Mouse (Mus musculus): ENCODE data around the gene Gm20518.

The Gm20518 gene

DNA sequence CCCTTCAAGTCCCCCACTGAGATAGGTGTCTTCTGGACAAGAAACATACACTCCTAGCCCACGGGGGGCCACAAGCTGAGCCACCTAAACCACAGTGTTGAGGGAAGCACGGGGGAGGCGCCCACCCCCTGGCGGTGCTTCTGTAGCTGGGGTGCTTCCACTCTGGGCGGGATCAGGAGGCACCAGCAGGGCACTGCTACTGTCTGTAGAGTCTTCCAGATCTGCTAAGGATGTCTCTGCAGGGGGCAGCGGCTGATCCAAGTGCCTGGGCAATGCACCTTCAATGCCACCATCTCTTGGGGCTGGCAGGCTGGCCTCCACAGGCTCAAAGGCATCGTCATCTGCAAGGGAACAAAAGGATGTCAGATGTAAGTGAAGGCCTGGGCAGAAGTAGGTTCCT, 49.0 kb downstream of the Gm20518 start:
- DNase-seq (ENCODE audit: low read depth), result no peak

DNA sequence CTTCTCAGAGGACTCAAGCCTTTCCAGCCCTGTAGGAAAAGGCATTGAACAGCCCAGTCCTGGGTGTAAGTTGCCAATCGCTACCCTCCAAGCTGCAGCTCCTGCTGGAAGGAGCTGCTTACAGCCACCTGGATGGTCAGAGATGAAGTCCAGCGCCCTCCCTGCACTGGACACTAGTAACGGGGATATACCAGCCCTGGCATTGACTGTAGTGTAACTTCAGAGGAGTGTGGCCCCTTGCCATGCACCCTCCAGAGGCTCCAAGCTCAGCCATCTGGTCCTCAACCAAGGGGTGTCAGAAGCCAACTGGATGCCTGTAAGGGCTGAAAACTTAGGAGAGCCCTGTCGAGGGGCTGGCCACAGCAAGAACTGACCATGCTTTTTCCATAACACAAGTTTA, 51.5 kb downstream of the Gm20518 start:
- no peak for DNase-seq (ENCODE audit: low read depth)

- DNase-seq (ENCODE audit: low read depth), result no peak
Measured at GRCm38 (mm10) chr16:17838051-17838450, 53.4 kb downstream of the Gm20518 start, which contains the start of gene Car15. Gene Car15, minus strand, starts transcription at chr16:17838364.

DNA sequence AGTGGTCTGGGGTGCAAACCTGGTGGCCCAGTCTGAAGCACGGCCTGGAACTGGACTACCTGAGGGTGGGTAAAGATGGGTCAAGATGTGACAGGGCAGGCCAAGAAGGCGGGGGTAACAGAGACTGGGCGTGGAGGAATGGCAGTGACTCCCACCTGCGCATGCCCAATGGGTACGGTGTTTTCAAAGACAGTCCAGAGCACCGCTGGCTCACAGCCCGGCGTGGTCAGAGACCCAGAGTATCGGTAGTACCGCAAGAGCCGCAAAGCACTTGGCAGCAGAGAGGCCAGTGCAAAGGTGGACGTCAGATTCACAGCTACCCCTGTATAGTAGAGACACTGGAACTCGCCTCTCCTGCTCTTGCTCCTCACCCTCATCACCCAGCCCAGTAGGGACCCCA, 56.0 kb downstream of the Gm20518 start:
- no peak for DNase-seq (ENCODE audit: low read depth)

DNA sequence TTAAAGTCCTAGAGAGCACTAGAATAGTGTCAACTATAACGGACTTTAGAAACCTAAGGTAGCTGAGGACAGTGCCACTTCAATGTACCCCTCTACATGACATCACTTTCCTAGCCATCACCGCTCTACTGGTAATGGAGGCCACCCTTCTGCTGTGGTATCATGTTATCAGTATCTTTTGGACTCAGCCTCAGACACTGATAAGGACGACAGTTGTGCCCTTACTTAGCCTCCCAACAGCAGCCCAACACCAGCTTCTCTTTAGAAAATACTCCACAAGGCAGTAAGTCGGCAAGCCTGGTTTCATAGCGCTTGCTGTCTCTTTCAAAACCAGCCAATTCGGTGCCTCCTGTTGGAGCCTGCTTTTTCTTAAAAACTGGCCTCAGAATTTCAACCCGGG, 56.9 kb downstream of the Gm20518 start:
- no peak for DNase-seq (ENCODE audit: low read depth)

GRCm38 (mm10) chr16:17833681-17834399, 57.6 kb downstream of the Gm20518 start:
- no peak for DNase-seq (ENCODE audit: low read depth)

GRCm38 (mm10) chr16:17833321-17833680, 58.2 kb downstream of the Gm20518 start:
- DNase-seq (ENCODE audit: low read depth), result no peak

- DNase-seq (ENCODE audit: low read depth), result no peak
Measured at GRCm38 (mm10) chr16:17832821-17833220, 58.6 kb downstream of the Gm20518 start, which contains the start of gene B830017H08Rik. Gene B830017H08Rik, plus strand, starts transcription at chr16:17833121.

DNA sequence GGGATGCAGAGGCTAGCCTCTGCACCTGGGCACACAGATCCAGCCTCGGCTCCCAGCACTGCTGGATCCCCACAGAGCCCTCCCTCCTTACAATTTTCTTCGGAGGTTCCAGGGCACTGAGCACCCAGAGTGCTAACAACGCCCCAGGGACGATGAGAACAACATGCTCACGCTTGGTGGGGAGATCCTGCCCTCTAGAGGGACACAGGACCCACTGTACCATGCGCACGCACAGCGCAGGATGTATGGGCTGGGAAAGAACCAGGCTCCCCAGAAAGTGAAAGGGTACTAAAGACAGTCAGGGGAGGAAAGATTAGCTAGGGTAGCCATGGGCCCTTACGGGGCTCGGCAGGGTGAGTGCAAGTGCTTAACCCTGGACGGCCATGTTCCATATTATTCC, 59.7 kb downstream of the Gm20518 start:
- no peak for DNase-seq (ENCODE audit: low read depth)

DNA sequence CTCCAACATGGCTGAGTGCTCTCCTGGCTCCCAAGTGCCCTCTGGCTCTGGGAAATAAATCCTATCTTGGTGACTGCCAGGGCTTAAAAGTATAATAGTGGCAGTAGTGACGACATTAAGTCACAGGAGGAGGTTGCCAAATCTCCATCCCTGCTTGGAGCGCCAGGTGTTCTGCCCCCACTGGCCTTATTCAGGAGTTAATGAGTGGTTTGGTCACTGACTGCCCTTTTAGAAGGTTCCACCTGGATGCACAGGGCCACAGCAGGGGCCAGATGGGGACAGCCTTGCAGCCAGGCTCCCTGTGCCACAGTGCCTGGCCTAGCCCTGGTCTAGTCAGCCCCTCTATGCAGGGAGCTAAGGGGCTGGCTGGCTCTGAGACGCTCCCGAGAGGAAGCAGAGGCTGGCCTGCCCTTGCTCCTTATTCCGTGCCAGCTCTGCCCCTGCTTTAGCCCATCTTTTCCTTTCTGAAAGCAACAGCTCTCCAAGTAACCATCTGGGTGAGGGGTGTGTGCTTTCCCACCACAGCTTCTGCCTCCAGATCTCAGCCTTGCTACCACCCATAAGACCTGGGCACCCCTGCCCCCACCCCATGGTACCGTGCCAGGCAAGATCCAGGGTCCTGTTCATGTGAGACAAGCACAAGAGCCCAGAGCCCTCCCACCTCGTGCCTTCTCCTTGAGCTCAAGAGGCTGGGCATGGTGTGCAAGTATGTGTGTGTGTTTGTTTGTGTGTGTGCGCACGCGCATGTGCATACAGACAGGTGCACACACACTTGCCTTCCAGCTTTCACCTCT, 60.9 kb downstream of the Gm20518 start:
- no peak for DNase-seq (ENCODE audit: low read depth)

DNA sequence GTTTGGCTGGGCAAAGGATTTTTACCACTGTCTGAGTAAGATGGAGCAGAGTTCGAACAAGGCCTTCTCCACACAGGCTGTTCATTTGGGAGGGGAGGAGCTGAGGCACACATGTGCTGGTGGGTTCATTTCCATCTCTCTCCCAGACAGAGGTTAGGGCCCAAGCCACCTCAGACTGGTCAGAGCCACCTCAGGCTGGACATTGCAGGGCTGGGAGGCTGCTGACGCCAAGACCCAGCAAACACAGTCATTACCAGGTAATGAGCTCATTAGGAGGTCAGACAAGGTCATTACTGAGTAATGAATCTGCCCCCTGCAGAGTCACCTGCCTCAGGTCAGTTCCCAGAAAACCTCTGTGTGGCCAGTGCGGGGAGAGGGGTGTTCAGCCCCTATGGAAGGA, 62.6 kb downstream of the Gm20518 start:
- no peak for DNase-seq (ENCODE audit: low read depth)

- no peak for DNase-seq (ENCODE audit: low read depth)
Measured at GRCm38 (mm10) chr16:17828229-17828628, 63.2 kb downstream of the Gm20518 start.

DNA sequence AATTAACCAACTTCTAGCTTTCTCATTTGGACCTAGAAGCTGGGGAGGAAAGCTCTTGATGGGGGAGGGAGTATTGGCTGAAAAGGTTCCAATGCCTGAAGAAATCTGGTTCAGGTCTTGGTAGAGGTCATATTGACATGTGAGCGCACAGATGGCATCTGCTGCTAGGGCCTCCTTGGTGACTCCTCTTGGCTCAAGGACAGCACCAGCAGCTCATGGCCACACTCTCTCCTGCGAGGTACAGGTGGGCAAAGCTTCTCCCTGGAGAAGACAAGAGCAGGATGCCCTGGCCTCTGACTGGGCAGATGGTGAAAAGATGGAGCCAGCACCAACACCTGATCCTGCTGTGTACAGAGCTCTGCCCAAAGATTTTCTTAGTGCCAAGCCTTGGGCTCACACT, 65.0 kb downstream of the Gm20518 start:
- DNase-seq (ENCODE audit: low read depth), result no peak

GRCm38 (mm10) chr16:17816528-17816927, 74.9 kb downstream of the Gm20518 start:
- no peak for DNase-seq (ENCODE audit: low read depth)

DNA sequence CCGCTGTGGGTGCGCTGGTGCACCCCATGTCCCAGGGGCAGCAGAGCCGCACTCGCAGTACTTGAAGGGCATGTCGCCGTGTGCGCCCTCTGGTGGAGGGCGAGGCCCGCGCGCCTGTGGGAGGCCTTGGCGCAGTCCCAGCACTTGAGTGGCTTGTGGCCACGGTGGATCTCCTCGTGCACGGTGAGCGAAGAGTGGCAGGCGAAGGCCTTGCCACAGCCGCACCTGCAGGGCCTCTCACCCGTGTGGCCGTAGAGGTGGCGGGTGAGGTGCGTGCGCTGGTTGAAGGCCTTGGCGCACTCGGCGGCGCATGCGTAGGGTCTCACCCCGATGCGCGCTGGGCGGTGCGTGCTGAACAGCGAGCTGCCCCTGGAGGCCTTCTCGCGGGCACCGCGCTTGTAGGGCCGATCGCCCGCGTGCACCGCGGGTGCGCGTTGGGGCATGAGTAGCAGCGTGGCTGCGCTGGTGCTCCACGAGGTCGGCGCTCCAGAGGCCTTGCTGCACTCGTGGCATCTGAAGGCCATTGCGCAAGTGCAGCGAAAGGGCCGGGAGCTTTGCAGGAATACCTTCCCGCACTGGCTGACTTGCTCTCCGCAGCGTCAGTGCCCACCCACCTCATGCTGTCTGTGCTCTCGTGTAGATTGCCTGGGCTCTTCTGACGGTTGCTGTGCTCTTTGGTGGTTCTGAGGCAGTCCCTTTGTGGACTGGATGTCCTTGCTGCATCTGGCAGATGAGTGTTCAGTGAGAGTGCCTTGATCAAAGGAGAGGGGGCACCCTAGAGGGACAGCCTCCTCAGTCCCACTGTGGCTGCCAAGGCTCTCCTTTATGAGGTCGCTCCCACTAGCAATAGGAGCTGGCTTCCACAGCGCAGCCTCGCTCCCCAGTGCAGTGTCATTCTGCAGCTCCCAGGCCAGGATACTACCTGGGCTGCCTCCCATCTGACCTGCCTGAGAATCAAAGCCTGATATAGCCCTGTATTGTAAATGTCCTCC, 75.8 kb downstream of the Gm20518 start:
- DNase-seq (ENCODE audit: low read depth), result peak; percentile 93

- DNase-seq (ENCODE audit: low read depth), result peak; percentile 4
Measured at GRCm38 (mm10) chr16:17813173-17813572, 78.3 kb downstream of the Gm20518 start.

GRCm38 (mm10) chr16:17812120-17812519, 79.4 kb downstream of the Gm20518 start:
- DNase-seq (ENCODE audit: low read depth), result peak; percentile 70

GRCm38 (mm10) chr16:17809711-17810110, 81.8 kb downstream of the Gm20518 start:
- no peak for DNase-seq (ENCODE audit: low read depth)

- DNase-seq (ENCODE audit: low read depth), result no peak
Measured at GRCm38 (mm10) chr16:17809125-17809524, 82.3 kb downstream of the Gm20518 start.

GRCm38 (mm10) chr16:17807192-17808009, 84.1 kb downstream of the Gm20518 start:
- peak; percentile 94 for DNase-seq (ENCODE audit: low read depth)

DNA sequence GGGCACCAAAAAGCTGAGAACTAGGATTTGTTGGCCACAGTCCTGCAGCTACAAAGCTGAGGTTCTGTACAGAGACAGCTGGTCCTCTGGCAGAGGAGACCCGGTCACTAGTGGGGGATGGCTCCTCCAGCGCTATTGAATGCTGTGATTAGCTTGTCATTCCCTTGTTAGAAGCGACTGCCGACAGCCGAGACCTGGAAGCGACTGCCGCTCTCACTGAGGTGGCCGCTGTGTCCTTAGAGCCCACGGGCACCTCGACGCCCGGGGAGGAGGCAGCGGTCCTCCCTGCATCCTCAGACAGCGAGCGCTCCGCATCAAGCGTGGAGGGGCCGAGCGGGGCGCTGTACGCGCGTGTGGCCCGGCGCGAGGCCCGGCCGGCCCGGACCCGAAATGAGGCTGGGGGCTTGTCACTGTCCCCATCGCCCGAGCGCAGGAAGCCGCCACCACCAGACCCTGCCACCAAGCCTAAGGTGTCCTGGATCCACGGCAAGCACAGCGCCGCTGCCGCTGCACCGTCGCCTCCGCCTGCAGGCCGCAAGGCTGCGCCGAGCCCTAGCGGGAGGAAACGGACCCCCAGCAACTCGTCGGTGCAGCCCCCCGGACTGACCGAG, 84.8 kb downstream of the Gm20518 start:
- no peak for DNase-seq (ENCODE audit: low read depth)
